In genomic region chr5:27615769-27616168, GRCm38 (mm10) we compare ENCODE assay signal across 8 mouse cellular contexts.
DNase-seq lines count a peak whose midpoint lies in the region; ATAC-seq and TF ChIP-seq lines count a peak whose summit lies in the region.

No protein-coding gene starts in this region.

- TF ChIP-seq CTCF in heart, postnatal 0 days (IDR thresholded peaks at IDR 0.05; ENCODE audit: low read depth), result peak; percentile 59
- peak; percentile 31 for TF ChIP-seq CTCF in ES-Bruce4 (IDR thresholded peaks at IDR 0.05; ENCODE audit: low read depth, low read length)
- peak; percentile 93 for TF ChIP-seq CTCF in layer of hippocampus, adult 2 months (conservative IDR thresholded peaks at IDR 0.05)

- no peak overlapping the region for H3K4me3 ChIP-seq in heart, postnatal 0 days (ENCODE audit: low read depth, low read length)
- no peak overlapping the region for H3K4me3 ChIP-seq in heart, embryonic 12.5 days
- no peak overlapping the region for H3K4me3 ChIP-seq in ES-Bruce4 (ENCODE audit: low read depth, low read length)
- no peak overlapping the region for H3K4me3 ChIP-seq in layer of hippocampus, adult 2 months

- ATAC-seq in heart, postnatal 0 days (ENCODE audit: insufficient read depth, low read depth), result no peak
- ATAC-seq in heart, embryonic 12.5 days (ENCODE audit: insufficient number of reproducible peaks, low FRiP score), result no peak
- peak; percentile 91 for ATAC-seq in frontal cortex, adult (ENCODE audit: low TSS enrichment)
- 0 out of 2 replicates have a peak, but pooled peaks have one; percentile 46 for ATAC-seq in megakaryocyte progenitor cell, adult 5-6 weeks (replicated peaks; ENCODE audit: poor library complexity)

- no peaks in the 10 kb centered on the region for H3K9me3 ChIP-seq in heart, postnatal 0 days (replicated peaks; ENCODE audit: control insufficient read depth, low read length)
- no peaks in the 10 kb centered on the region for H3K9me3 ChIP-seq in heart, embryonic 12.5 days (replicated peaks)
- no peaks in the 10 kb centered on the region for H3K9me3 ChIP-seq in ES-Bruce4 (replicated peaks; ENCODE audit: control insufficient read depth, insufficient read depth, low read length, poor library complexity, severe bottlenecking)

- TF ChIP-seq POLR2A in ES-Bruce4 (IDR thresholded peaks at IDR 0.05; ENCODE audit: insufficient read depth, low read length), result no peak

- H3K27ac ChIP-seq in heart, postnatal 0 days (ENCODE audit: low read depth), result no peak overlapping the region
- no peak overlapping the region for H3K27ac ChIP-seq in heart, embryonic 12.5 days (ENCODE audit: poor library complexity, severe bottlenecking)
- no peak overlapping the region for H3K27ac ChIP-seq in ES-Bruce4 (ENCODE audit: insufficient read depth, low read length)
- H3K27ac ChIP-seq in layer of hippocampus, adult 2 months, result peak overlapping the region; percentile 71

- DNase-seq in heart, postnatal 0 days (ENCODE audit: low spot score), result peak; percentile 26
- DNase-seq in cerebellum, adult 11 months, result peak; percentile 58
- peak; percentile 60 to 78 for DNase-seq in layer of hippocampus, adult 2 months (ENCODE audit: low spot score in 2 of 2)
- DNase-seq in splenic B cell, adult 2 months (ENCODE audit: low read depth, low spot score), result peak; percentile 1

- H3K4me2 ChIP-seq in heart, postnatal 0 days (ENCODE audit: low read depth, low read length), result no peak overlapping the region
- H3K4me2 ChIP-seq in heart, embryonic 12.5 days, result no peak overlapping the region

- H3K27me3 ChIP-seq in heart, postnatal 0 days (ENCODE audit: control insufficient read depth, insufficient read depth, low read length), result no peaks in the 10 kb centered on the region
- no peaks in the 10 kb centered on the region for H3K27me3 ChIP-seq in heart, embryonic 12.5 days (replicated peaks)
- no peaks in the 10 kb centered on the region for H3K27me3 ChIP-seq in ES-Bruce4 (ENCODE audit: control insufficient read depth, insufficient read depth, low read length, poor library complexity, severe bottlenecking)
- H3K27me3 ChIP-seq in splenic B cell, adult 2 months (ENCODE audit: control insufficient read depth, insufficient read depth, low read length, poor library complexity, severe bottlenecking), result no peaks in the 10 kb centered on the region

- no peak overlapping the region for H3K9ac ChIP-seq in heart, postnatal 0 days (replicated peaks; ENCODE audit: low read depth, low read length)
- no peak overlapping the region for H3K9ac ChIP-seq in heart, embryonic 12.5 days
- H3K9ac ChIP-seq in ES-Bruce4 (ENCODE audit: low read depth, poor library complexity, severe bottlenecking), result no peak overlapping the region

- TF ChIP-seq EP300 in heart, postnatal 0 days (IDR thresholded peaks at IDR 0.05; ENCODE audit: low read depth), result no peak
- no peak for TF ChIP-seq EP300 in ES-Bruce4 (IDR thresholded peaks at IDR 0.05; ENCODE audit: insufficient read depth, low read depth, low read length)

- no peaks in the 10 kb centered on the region for H3K4me1 ChIP-seq in heart, postnatal 0 days (ENCODE audit: control insufficient read depth, insufficient read depth)
- H3K4me1 ChIP-seq in heart, embryonic 12.5 days (replicated peaks), result no peaks in the 10 kb centered on the region
- H3K4me1 ChIP-seq in ES-Bruce4 (ENCODE audit: control insufficient read depth, insufficient read depth, low read length), result no peaks in the 10 kb centered on the region

- H3K36me3 ChIP-seq in heart, postnatal 0 days (replicated peaks; ENCODE audit: control insufficient read depth, insufficient read depth, low read length), result no peaks in the 10 kb centered on the region
- no peaks in the 10 kb centered on the region for H3K36me3 ChIP-seq in heart, embryonic 12.5 days
- no peaks in the 10 kb centered on the region for H3K36me3 ChIP-seq in ES-Bruce4 (ENCODE audit: control insufficient read depth, insufficient read depth, low read length, poor library complexity, severe bottlenecking)
- H3K36me3 ChIP-seq in splenic B cell, adult 2 months (ENCODE audit: control insufficient read depth, insufficient read depth, low read length, poor library complexity, severe bottlenecking), result no peaks in the 10 kb centered on the region

- WGBS in heart, postnatal 0 days, result 24% methylated on average over 7 of the region's 7 CpGs
- WGBS in heart, embryonic 12.5 days, result 35% methylated on average over 7 of the region's 7 CpGs

Comparison
In these comparisons a context has a peak if more than half of its experiments do, and no peak if none do; other contexts are left out.
1. ATAC-seq: peak in frontal cortex, adult (single experiment) and megakaryocyte progenitor cell, adult 5-6 weeks (single experiment); none in heart, postnatal 0 days (single experiment) and heart, embryonic 12.5 days (single experiment).
2. DNase-seq: peak in every context shown above with its lines; median percentile 69 in layer of hippocampus, adult 2 months; 58 in cerebellum, adult 11 months; 26 in heart, postnatal 0 days; 1 in splenic B cell, adult 2 months.
3. CTCF ChIP-seq: peak in every context shown above with its lines; median percentile 93 in layer of hippocampus, adult 2 months; 59 in heart, postnatal 0 days; 31 in ES-Bruce4.